Mouse (Mus musculus): ENCODE data around the gene Rnaset2a. TPM values are rescaled to one million over a fixed set of nuclear protein-coding genes. Genes with fewer than 3 reads are reported as not detected.

The Rnaset2a gene
- 80.2 and 107 TPM in 2 replicates for polyA plus RNA-seq (2012)

DNA sequence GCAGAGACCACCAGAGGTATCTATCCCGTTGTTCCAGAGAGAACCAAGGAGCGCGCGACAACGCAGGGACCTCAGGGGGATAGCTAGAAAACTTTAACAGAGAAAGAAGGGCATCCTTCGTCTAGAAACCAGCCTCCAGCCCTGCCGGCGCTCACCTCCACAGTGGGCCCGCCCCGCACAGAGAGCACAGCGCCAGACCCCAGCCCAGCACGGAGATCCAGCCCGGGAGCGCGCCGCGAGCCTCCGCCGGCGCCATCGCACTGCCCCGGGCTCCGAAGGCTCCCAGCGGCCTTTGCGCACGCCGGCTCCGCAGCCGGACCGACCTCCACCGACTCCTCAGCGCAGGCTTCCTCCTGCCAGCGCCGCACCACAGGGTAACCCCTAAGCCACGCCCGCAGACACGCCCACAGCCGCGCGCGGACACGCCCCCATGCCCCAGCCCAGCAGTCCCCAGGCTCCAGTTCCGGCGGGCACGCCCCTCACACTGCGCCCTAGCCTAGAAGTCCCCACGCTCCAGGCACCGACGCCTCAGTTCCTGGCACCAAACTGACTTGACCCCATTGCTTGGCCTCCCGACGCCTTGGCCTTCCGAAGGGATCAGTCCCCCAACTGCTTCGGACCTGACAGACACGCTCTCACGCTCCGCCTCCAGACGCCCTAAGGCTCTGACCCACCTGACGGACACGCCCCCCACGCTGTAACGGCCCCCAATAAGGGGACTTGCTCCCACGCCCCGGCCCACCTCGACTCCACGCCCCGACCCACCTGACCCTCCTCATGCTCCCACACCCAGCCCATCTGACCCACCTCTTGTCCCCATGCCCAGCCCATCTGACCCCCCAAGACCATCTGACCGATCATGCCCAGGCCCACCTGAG is at the start of gene Rnaset2a, which contains the start of gene Gm49673:
Gene Rnaset2a, minus strand, starts transcription at position 659 of the 878 bp plus-strand sequence.
Gene Gm49673, minus strand, starts transcription at position 350 of the 878 bp plus-strand sequence.

GRCm38 (mm10) chr17:8164701-8165607 is 17.1 kb upstream of the Rnaset2a start, which contains the start of gene Fgfr1op:
Gene Fgfr1op, plus strand, starts transcription at chr17:8165501.

Other genes with a start within 250 kb of the Rnaset2a start
- gene Tagap, start 222.1 kb downstream of the Rnaset2a start, polyA plus RNA-seq (2012), result 3.2 and 3.3 TPM in 2 replicates
- 114 and 125 TPM in 2 replicates for gene Rsph3a, start 202.5 kb downstream of the Rnaset2a start, polyA plus RNA-seq (2012)
- gene Gm49673, start 309 bp downstream of the Rnaset2a start, polyA plus RNA-seq (2012), result not detected in 2 replicates
- gene Fgfr1op, start 17.4 kb upstream of the Rnaset2a start, polyA plus RNA-seq (2012), result 10.9 and 17.9 TPM in 2 replicates
- not detected in 2 replicates for gene Ccr6, start 87.9 kb upstream of the Rnaset2a start, polyA plus RNA-seq (2012)
- 36.6 and 39.4 TPM in 2 replicates for gene Mpc1, start 134.8 kb upstream of the Rnaset2a start, polyA plus RNA-seq (2012)
- gene Sft2d1, start 163.0 kb upstream of the Rnaset2a start, polyA plus RNA-seq (2012), result 79.9 and 89.3 TPM in 2 replicates
- 0.22 and 0.80 TPM in 2 replicates for gene Prr18, start 189.4 kb upstream of the Rnaset2a start, polyA plus RNA-seq (2012)
- gene T2, start 207.9 kb upstream of the Rnaset2a start, polyA plus RNA-seq (2012), result 0.11 TPM in 1 of 2 replicates, not detected in the other